Mouse (Mus musculus) liver, embryonic 14.5 days (tissue): Measurements from ENCODE around the gene Rsc1a1. TPM values are rescaled to one million over a fixed set of nuclear protein-coding genes. Genes with fewer than 3 reads are reported as not detected.

Experiments used
- ATAC-seq: fragments of 200-750 bp; cut with Nextera tagmentation; 2 replicates; pipeline ENCODE4 v1.8.0; 2017; ENCODE audit warnings: moderate number of reproducible peaks, mild to moderate bottlenecking, moderate library complexity; ENCODE audit not compliant: insufficient read depth
- DNase-seq, 3 experiments: peaks; one replicate each; pipeline ENCODE4 v3.0.0-alpha.2; 2012 to 2013; ENCODE audit warnings: low read depth in 3 of 3, low spot score in 3 of 3
- H3K27ac ChIP-seq: fragments of 300-500 bp; sonication (generic); 2 replicates; pipeline ENCODE4 v1.5.1; 2014; ENCODE audit warnings: moderate library complexity, mild to moderate bottlenecking, control low read depth, inconsistent platforms
- H3K27me3 ChIP-seq: fragments of 300-500 bp; sonication (generic); 2 replicates; pipeline ENCODE4 v1.6.1; 2014; ENCODE audit warnings: mild to moderate bottlenecking, low read length, moderate library complexity; ENCODE audit not compliant: control insufficient read depth, insufficient read depth
- H3K36me3 ChIP-seq: fragments of 300-500 bp; sonication (generic); replicated peaks from 2 replicates; pipeline ENCODE4 v1.6.1; 2014; ENCODE audit warnings: low read depth; ENCODE audit not compliant: control insufficient read depth, insufficient read depth
- H3K4me1 ChIP-seq, 2 experiments: fragments of 200-500 bp in 1 of 2; fragments of 300-500 bp in 1 of 2; sonication (generic) in 1 of 2; replicated peaks; 2 replicates each; pipeline ENCODE4 v1.6.1; 2012 to 2014; ENCODE audit warnings: antibody characterized with exemption in 1 of 2, inconsistent platforms in 1 of 2, low read length in 1 of 2; ENCODE audit not compliant: control insufficient read depth in 2 of 2, insufficient read depth in 2 of 2
- H3K4me2 ChIP-seq: fragments of 300-500 bp; sonication (generic); 2 replicates; pipeline ENCODE4 v1.6.1; 2014; ENCODE audit warnings: low read depth, mild to moderate bottlenecking, control low read depth, moderate library complexity
- H3K4me3 ChIP-seq, 2 experiments: fragments of 200-500 bp in 1 of 2; fragments of 300-500 bp in 1 of 2; sonication (generic) in 1 of 2; 2 replicates each; pipeline ENCODE4 v1.5.1; 2012 to 2014; ENCODE audit warnings: low read depth in 2 of 2, low read length in 2 of 2, mild to moderate bottlenecking in 2 of 2, control low read depth in 1 of 2, inconsistent platforms in 1 of 2, moderate library complexity in 1 of 2; ENCODE audit not compliant: insufficient read depth in 1 of 2
- H3K9ac ChIP-seq: fragments of 300-500 bp; sonication (generic); replicated peaks from 2 replicates; pipeline ENCODE4 v1.6.1; 2014; ENCODE audit warnings: mild to moderate bottlenecking, control low read depth, moderate library complexity
- H3K9me3 ChIP-seq: fragments of 300-500 bp; sonication (generic); 2 replicates; pipeline ENCODE4 v1.6.1; 2016; ENCODE audit warnings: low read length, mixed read lengths; ENCODE audit not compliant: control insufficient read depth
- CTCF ChIP-seq: IDR thresholded peaks from 2 replicates; pipeline ENCODE4 v1.5.1; 2016; ENCODE audit warnings: antibody characterized with exemption, low read depth, control low read depth
- EP300 ChIP-seq: IDR thresholded peaks from 2 replicates; pipeline ENCODE4 v1.6.1; 2016; ENCODE audit warnings: antibody characterized with exemption, low read depth
- WGBS: fragments of 180-500 bp; shearing (Covaris S2); extraction: QIAGEN DNeasy Blood & Tissue Kit; methylation state at CpG from one replicate; pipeline ENCODE4 v1.1.7; 2014; ENCODE audit not compliant: insufficient replicate concordance; 5-methylcytosine and 5-hydroxymethylcytosine counted together
- polyA plus RNA-seq, 2 experiments: library from polyadenylated mRNA; depleted of rRNA in 1 of 2; stranded (reverse) in 1 of 2; unstranded in 1 of 2; fragments of >200 nt; fragmentation: Nextera tagmentation in 1 of 2; extraction: Ambion mirVana in 1 of 2; gene quantifications; 2 replicates each; pipeline versions ENCODE4 v1.2.1 to v1.2.3; 2012 to 2014

Gene Rsc1a1
- polyA plus RNA-seq, 2 experiments = 2.1 to 3.9 TPM

GRCm38 (mm10) chr4:141686093-141686492, 694 bp upstream of the Rsc1a1 start:
- Histone ChIP-seq H3K36me3 (peaks cover 64% of the 10 kb centered on the region), H3K4me2 (no peak overlapping the region), H3K27ac (no peak overlapping the region), H3K27me3 (no peaks in the 10 kb centered on the region), H3K4me3 (no peak overlapping the region), H3K9me3 (no peaks in the 10 kb centered on the region), H3K9ac (no peak overlapping the region), H3K4me1 (no peaks in the 10 kb centered on the region)
- ATAC-seq = no peak
- WGBS = 83% methylated on average over 3 of the region's 3 CpGs
- no peak for TF ChIP-seq EP300
- TF ChIP-seq CTCF = no peak
- DNase-seq = no peak

- no peaks in the 10 kb centered on the region for H3K9me3 ChIP-seq
- no peak overlapping the region for H3K27ac ChIP-seq
- TF ChIP-seq CTCF (no peak), EP300 (no peak)
- DNase-seq (no peak), ATAC-seq (no peak)
- peaks cover 41% of the 10 kb centered on the region for H3K36me3 ChIP-seq
- no peak overlapping the region for H3K4me2 ChIP-seq
- H3K4me1 ChIP-seq = no peaks in the 10 kb centered on the region
- no peak overlapping the region for H3K4me3 ChIP-seq
- H3K27me3 ChIP-seq = no peaks in the 10 kb centered on the region
- H3K9ac ChIP-seq = no peak overlapping the region
- WGBS = 83% methylated on average over 12 of the region's 12 CpGs
These were observed 2.6 kb downstream of the Rsc1a1 start for GRCm38 (mm10) chr4:141682706-141683230.

- Histone ChIP-seq H3K36me3 (peaks cover 37% of the 10 kb centered on the region), H3K27ac (no peak overlapping the region), H3K9me3 (no peaks in the 10 kb centered on the region), H3K27me3 (no peaks in the 10 kb centered on the region), H3K4me3 (no peak overlapping the region), H3K4me1 (no peaks in the 10 kb centered on the region), H3K4me2 (no peak overlapping the region), H3K9ac (no peak overlapping the region)
- WGBS = 74% methylated on average over 7 of the region's 7 CpGs
- ATAC-seq = no peak
- TF ChIP-seq CTCF (no peak), EP300 (no peak)
- DNase-seq = no peak
These were observed 3.6 kb downstream of the Rsc1a1 start for GRCm38 (mm10) chr4:141681767-141682166.

- DNase-seq (no peak), ATAC-seq (no peak)
- Histone ChIP-seq H3K9me3 (no peaks in the 10 kb centered on the region), H3K4me1 (no peaks in the 10 kb centered on the region; a peak in 1 of 4 replicates), H3K27ac (no peak overlapping the region), H3K4me3 (no peak overlapping the region), H3K27me3 (no peaks in the 10 kb centered on the region), H3K36me3 (peaks cover 29% of the 10 kb centered on the region), H3K9ac (no peak overlapping the region), H3K4me2 (no peak overlapping the region)
- TF ChIP-seq EP300 (no peak), CTCF (no peak)
- 76% methylated on average over 12 of the region's 12 CpGs for WGBS
These were observed 4.5 kb downstream of the Rsc1a1 start for GRCm38 (mm10) chr4:141680892-141681291.

GRCm38 (mm10) chr4:141679016-141679415, 6.4 kb downstream of the Rsc1a1 start:
- H3K4me1 ChIP-seq = no peaks in the 10 kb centered on the region; a peak in 1 of 4 replicates
- H3K4me3 ChIP-seq = no peak overlapping the region
- no peak overlapping the region for H3K9ac ChIP-seq
- no peak overlapping the region for H3K4me2 ChIP-seq
- ATAC-seq (no peak), DNase-seq (no peak)
- TF ChIP-seq CTCF (no peak), EP300 (no peak)
- H3K9me3 ChIP-seq = no peaks in the 10 kb centered on the region
- H3K36me3 ChIP-seq = peaks cover 10% of the 10 kb centered on the region
- WGBS = 80% methylated on average over 2 of the region's 2 CpGs
- H3K27me3 ChIP-seq = no peaks in the 10 kb centered on the region
- H3K27ac ChIP-seq = no peak overlapping the region
